Mouse (Mus musculus): ENCODE data around the gene Dcaf10. TPM values are rescaled to one million over a fixed set of nuclear protein-coding genes. Genes with fewer than 3 reads are reported as not detected.
A peak's percentile ranks its signal among the peaks of the same experiment; 100 is the strongest.
"Not testable (repeated sequence)": the region's sequence is repeated elsewhere in the genome, so short reads cannot be mapped to it uniquely, and the experiment has no call there.

Gene Dcaf10
- total and polyA plus RNA-seq, 3 experiments, result 4.2 to 11.3 (median 10.8) TPM

- Histone ChIP-seq H3K4me3 (no peak overlapping the region), H3K9ac (ENCODE audit: low read depth, low read length) (no peak overlapping the region), H3K79me2 (replicated peaks; ENCODE audit: control insufficient read depth, insufficient read depth, low read length) (no peaks in the 10 kb centered on the region), H3K27ac (no peak overlapping the region), H3K4me1 (ENCODE audit: control insufficient read depth, insufficient read depth, low read length) (no peaks in the 10 kb centered on the region), H3K36me3 (ENCODE audit: control insufficient read depth, insufficient read depth, low read length) (no peaks in the 10 kb centered on the region), H3K27me3 (ENCODE audit: control insufficient read depth, insufficient read depth, low read length) (no peaks in the 10 kb centered on the region)
- intact Hi-C loops (cut with DNase I), result no loop called here
- DNase-seq, result no peak
- TF ChIP-seq CTCF (IDR thresholded peaks at IDR 0.05) (peak; percentile 22), POLR2A (IDR thresholded peaks at IDR 0.05; ENCODE audit: insufficient read depth, low read depth, low read length) (no peak)
- WGBS, result 71% methylated on average over 4 of the region's 4 CpGs
Measured at GRCm38 (mm10) chr4:45392099-45392498, 50.2 kb downstream of the Dcaf10 start.

DNA sequence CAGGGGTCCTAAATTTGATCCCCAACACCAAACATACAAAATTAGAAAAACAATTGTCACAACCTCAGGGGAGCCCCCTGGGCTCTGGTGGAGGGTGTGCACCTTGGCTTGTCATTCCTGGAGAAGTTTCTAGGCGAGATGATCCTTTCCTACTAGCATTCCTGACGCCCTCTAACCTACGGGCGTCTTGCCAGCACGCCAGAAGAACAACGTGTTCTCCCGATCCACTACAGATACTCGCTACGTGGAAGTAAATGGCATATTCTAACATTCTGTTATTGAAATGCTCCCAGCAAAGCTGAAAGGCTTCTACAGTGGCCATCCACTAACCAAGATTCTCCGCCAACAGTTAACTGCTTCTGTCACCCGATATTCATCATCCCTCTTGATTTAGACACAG is 50.7 kb downstream of the Dcaf10 start:
- no peak overlapping the region for H3K9ac ChIP-seq (ENCODE audit: low read depth, low read length)
- H3K79me2 ChIP-seq (replicated peaks; ENCODE audit: control insufficient read depth, insufficient read depth, low read length), result 0 out of 2 replicates have a peak, but pooled peaks cover 1% of the 10 kb centered on the region
- no peak for DNase-seq
- intact Hi-C loops (cut with DNase I), result no loop called here
- H3K27me3 ChIP-seq (ENCODE audit: control insufficient read depth, insufficient read depth, low read length), result no peaks in the 10 kb centered on the region
- TF ChIP-seq POLR2A (IDR thresholded peaks at IDR 0.05; ENCODE audit: insufficient read depth, low read depth, low read length), result no peak
- no peak for TF ChIP-seq EP300 (IDR thresholded peaks at IDR 0.05; ENCODE audit: insufficient read depth, low read depth, low read length)
- TF ChIP-seq CTCF (IDR thresholded peaks at IDR 0.05), result no peak
- H3K36me3 ChIP-seq (ENCODE audit: control insufficient read depth, insufficient read depth, low read length), result peaks cover under 1% of the 10 kb centered on the region
- no peak overlapping the region for H3K4me3 ChIP-seq
- peaks cover under 1% of the 10 kb centered on the region; the same call in 1 of the 2 replicates for H3K4me1 ChIP-seq (ENCODE audit: control insufficient read depth, insufficient read depth, low read length)
- WGBS, result 44% methylated on average over 11 of the region's 11 CpGs
- H3K27ac ChIP-seq, result no peak overlapping the region

- intact Hi-C loops (cut with DNase I), result no loop called here
- DNase-seq, result no peak
- TF ChIP-seq CTCF (IDR thresholded peaks at IDR 0.05) (no peak), POLR2A (IDR thresholded peaks at IDR 0.05; ENCODE audit: insufficient read depth, low read depth, low read length) (no peak), EP300 (IDR thresholded peaks at IDR 0.05; ENCODE audit: insufficient read depth, low read depth, low read length) (no peak)
- Histone ChIP-seq H3K4me3 (no peak overlapping the region), H3K36me3 (ENCODE audit: control insufficient read depth, insufficient read depth, low read length) (peaks cover 4% of the 10 kb centered on the region), H3K27ac (no peak overlapping the region), H3K9ac (ENCODE audit: low read depth, low read length) (no peak overlapping the region), H3K27me3 (ENCODE audit: control insufficient read depth, insufficient read depth, low read length) (no peaks in the 10 kb centered on the region), H3K4me1 (ENCODE audit: control insufficient read depth, insufficient read depth, low read length) (peaks cover 2% of the 10 kb centered on the region), H3K79me2 (replicated peaks; ENCODE audit: control insufficient read depth, insufficient read depth, low read length) (0 out of 2 replicates have a peak, but pooled peaks cover 1% of the 10 kb centered on the region)
- 72% methylated on average over 8 of the region's 8 CpGs for WGBS
Measured at GRCm38 (mm10) chr4:45392994-45393393, 51.1 kb downstream of the Dcaf10 start.

DNA sequence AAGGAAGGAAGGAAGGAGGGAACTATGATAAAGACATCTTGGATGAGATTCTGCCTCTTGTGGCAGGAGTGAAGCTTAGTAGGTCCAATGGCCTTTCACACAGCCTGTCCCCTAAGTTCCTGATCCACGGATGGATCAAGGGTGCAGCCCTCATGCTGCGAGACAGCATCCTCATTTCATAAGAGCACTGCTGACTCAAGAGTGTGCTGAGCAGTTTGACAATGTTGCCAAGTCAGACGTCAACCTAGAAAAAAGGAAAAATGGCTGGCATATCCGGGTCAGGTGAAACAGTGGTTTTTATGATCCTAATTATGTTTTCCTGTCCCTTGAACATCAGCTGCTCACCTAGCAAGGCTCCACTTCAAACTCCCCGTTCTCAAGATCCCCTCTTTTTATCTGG is 51.8 kb downstream of the Dcaf10 start:
- TF ChIP-seq POLR2A (IDR thresholded peaks at IDR 0.05; ENCODE audit: insufficient read depth, low read depth, low read length) (no peak), CTCF (IDR thresholded peaks at IDR 0.05) (no peak), EP300 (IDR thresholded peaks at IDR 0.05; ENCODE audit: insufficient read depth, low read depth, low read length) (no peak)
- Histone ChIP-seq H3K4me3 (no peak overlapping the region), H3K27me3 (ENCODE audit: control insufficient read depth, insufficient read depth, low read length) (no peaks in the 10 kb centered on the region), H3K79me2 (replicated peaks; ENCODE audit: control insufficient read depth, insufficient read depth, low read length) (peaks cover 1% of the 10 kb centered on the region; the same call in 1 of the 2 replicates), H3K27ac (no peak overlapping the region), H3K9ac (ENCODE audit: low read depth, low read length) (no peak overlapping the region), H3K4me1 (ENCODE audit: control insufficient read depth, insufficient read depth, low read length) (peaks cover 5% of the 10 kb centered on the region), H3K36me3 (ENCODE audit: control insufficient read depth, insufficient read depth, low read length) (peaks cover 11% of the 10 kb centered on the region)
- 70% methylated on average over 5 of the region's 5 CpGs for WGBS
- DNase-seq, result no peak
- intact Hi-C loops (cut with DNase I), result no loop called here

- H3K27ac ChIP-seq, result not testable (repeated sequence)
- H3K36me3 ChIP-seq (ENCODE audit: control insufficient read depth, insufficient read depth, low read length), result peaks cover 18% of the 10 kb centered on the region
- WGBS, result 85% methylated on average over 6 of the region's 6 CpGs
Measured at GRCm38 (mm10) chr4:45396211-45396610, 54.3 kb downstream of the Dcaf10 start.

GRCm38 (mm10) chr4:45398315-45398714 is 56.4 kb downstream of the Dcaf10 start:
- Histone ChIP-seq H3K4me1 (ENCODE audit: control insufficient read depth, insufficient read depth, low read length) (peaks cover 15% of the 10 kb centered on the region), H3K27ac (peak overlapping the region; percentile 13; the same call in 1 of the 2 replicates), H3K36me3 (ENCODE audit: control insufficient read depth, insufficient read depth, low read length) (peaks cover 21% of the 10 kb centered on the region)
- 36% methylated on average over 5 of the region's 5 CpGs for WGBS
- H3K4me3 ChIP-seq; DNase-seq; intact Hi-C loops (cut with DNase I); H3K79me2 ChIP-seq (replicated peaks; ENCODE audit: control insufficient read depth, insufficient read depth, low read length); H3K9ac ChIP-seq (ENCODE audit: low read depth, low read length); H3K27me3 ChIP-seq (ENCODE audit: control insufficient read depth, insufficient read depth, low read length): not testable (repeated sequence)

More at GRCm38 (mm10) chr4:45396211-45396610, 54.3 kb downstream of the Dcaf10 start:
- H3K79me2 ChIP-seq (replicated peaks; ENCODE audit: control insufficient read depth, insufficient read depth, low read length); DNase-seq; H3K4me3 ChIP-seq; H3K4me1 ChIP-seq (ENCODE audit: control insufficient read depth, insufficient read depth, low read length); intact Hi-C loops (cut with DNase I); H3K27me3 ChIP-seq (ENCODE audit: control insufficient read depth, insufficient read depth, low read length); H3K9ac ChIP-seq (ENCODE audit: low read depth, low read length): not testable (repeated sequence)
